Mouse (Mus musculus) adrenal gland, postnatal 14 days (tissue): ENCODE measurements at regions not wholly inside any gene's neighbourhood (a gene's known extent, or its start where the extent isn't known, plus 50 kb on each side); places are given as distances from the start of the nearest gene placed in this dataset.

Experiments used
- DNase-seq: peaks from one replicate; pipeline ENCODE4 v3.0.0; 2021; ENCODE audit warnings: mixed read lengths

DNA sequence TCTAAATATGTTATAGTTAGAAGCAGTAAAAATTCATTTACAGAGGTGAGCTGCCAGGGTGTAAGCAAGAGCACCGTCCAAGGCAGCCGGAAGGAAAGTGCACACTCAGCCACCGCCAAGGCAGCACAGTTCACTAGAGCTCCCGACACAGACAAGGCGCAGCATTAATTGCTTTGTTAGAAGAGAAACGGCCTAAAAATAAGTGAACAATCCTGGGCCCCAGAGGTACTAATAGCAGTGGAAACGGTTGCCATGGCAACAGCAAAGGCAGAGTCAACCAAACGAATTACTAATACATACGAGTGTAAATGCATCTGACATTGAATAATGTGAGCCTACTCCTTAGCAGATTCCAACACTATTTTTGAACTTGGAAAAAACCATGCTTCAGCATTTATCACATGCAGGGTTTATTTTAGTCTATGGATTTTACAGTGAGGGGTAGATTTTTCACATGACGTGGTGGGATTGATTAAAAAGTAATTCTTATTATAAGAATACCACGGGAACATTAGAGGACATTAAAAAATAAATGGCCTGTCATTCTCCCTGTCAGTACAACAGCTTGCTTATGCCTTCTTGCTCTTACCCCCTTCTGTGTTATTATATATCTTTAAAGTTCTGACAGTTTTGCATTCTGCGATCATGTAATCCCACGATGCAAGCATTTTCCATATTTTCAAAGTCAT lies 62.5 kb downstream of the Cavin4 start:
- no peak for DNase-seq

DNA sequence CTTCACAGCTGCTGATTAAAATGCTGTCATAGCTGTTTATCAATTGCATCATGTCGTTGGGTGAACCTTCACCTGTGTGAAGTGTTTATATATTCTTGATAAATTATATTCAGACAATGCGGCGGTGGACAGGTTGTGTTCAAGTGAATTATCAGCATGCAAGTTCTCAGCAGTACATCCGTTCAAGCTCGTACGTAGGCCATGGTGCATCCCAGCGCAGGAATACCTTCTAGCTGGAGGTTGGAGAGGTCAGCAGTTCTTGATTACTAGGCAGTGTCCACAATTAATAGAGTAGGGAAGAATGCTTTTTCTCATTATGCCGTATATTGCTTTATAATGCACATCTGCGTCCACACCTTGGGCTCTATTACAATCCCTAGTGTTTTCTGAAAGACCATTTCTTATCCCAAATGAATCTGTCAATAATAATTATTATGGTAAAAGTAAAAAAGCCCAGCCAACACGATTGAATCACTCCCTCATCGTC lies 63.1 kb downstream of the Cavin4 start:
- DNase-seq, result no peak

DNA sequence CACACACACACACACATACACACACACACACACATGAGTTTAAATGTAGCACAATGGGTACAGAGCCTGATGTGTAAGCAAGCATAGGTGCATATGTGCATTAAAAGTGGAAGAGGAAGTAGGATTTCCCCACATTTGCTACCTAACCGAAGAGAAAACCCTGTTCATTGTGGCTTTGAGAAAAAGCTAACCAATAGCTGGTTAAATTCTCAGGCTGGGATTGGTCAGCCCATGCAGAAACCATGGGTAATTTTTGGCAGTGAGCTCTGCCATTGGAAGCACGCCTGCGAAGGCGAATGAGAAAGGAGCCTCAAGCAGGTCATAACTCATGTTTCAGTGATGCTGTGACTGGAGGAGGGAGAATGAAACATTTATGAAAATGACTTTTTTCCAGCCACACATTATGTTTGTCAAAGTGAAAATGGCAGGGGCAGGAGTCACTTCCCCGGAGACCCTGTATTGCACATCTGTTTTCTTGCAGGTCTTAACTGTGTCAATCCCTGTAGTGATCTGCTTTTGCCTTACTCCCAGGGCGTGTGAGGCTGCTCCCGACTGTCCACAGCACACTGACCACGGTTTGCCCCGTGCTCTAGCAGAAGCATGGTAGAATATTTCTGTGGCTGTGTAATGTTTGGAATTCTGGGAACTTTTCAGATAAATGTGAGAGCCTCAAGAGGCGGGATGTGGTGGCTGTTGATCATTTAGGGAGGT lies 71.7 kb downstream of the Cavin4 start:
- DNase-seq, result no peak

DNA sequence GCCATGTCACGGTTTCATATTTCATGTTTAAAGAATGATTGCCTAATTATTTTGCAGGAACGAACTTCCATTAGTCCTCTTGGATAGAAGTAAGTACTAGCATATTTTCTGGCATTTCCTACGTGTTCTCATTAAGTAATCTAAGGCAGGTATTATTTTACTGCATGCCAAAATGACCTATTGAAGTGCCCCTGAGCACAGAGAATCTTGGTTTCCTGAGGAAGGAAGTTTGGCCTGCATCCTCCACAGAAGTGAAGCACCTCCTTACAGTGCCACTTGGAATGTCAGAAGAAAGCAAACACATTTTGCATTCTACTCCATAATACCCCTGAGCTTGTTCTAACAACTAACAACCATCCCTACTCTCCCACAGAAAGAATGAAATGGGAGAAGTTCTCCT lies 82.9 kb downstream of the Cavin4 start:
- DNase-seq, result no peak

DNA sequence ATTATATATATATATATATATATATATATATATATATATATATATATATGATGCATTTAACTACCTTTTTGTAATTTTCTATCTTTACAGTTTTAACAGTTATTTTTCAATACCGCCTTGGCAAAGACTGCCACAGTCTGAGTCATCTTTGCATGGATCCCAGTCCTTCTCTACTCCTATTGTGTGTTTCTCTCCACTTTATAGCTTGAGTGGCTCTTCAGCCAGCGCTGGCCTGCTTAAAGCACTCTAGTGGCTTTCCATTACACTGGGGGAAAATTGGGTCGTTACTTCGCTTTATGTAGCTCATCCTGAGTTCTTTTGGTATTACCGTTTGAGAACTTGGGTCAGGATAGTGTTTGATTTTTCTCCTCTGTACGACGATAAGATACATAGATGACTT lies 86.3 kb downstream of the Cavin4 start:
- DNase-seq, result no peak

DNA sequence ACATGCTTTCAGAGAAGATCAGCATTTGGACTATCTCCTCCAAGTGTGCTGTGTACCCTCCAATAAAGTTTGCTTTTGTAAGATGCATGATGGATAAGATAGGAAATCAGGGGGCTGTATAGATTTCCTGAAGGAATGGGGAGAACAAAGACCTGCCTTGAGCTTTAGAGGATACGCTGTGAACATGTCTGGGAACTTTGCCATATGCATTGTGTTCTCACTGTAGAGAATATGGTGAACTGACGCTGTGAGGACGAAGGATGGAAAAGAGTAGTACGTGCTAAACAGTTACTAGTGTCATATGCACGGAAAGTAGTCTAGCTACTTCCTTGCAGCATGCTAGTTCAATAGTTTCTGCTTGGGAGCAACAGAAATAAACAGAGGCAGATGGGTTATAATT lies 86.8 kb downstream of the Cavin4 start:
- DNase-seq, result no peak

DNA sequence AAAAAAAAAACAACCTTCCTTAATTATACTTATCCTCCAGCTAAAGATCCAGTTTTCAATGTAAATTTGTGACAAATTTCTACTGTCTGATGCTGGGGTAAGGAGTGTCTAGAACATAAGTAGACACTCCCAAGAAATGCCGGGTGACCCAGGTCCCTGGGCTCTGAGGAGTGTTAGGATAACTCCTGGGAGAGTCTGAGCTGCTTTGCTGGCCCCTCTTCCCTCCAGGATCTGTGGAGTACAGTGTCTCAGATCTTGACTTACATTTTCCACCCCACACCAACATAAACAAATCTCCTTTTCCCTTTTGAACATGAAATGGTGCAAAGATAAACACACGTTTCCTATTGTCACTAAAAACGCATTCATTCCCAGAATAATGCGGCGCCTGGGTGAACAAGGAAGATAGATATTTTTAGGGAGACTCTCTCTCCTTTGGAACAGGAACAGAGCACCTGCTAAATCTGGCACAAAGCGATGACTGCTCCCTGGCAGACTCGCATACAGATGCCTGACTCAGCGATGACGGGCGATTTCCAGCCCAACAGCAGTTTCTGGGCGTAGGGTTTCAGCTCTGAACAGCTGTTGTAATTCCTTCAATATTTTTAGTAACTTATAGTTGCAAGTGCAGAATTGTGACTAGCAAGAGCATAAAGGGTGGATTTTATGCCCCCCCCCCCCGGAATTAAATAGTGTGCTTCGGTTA lies 91.3 kb downstream of the Cavin4 start:
- peak; percentile 26 for DNase-seq

DNA sequence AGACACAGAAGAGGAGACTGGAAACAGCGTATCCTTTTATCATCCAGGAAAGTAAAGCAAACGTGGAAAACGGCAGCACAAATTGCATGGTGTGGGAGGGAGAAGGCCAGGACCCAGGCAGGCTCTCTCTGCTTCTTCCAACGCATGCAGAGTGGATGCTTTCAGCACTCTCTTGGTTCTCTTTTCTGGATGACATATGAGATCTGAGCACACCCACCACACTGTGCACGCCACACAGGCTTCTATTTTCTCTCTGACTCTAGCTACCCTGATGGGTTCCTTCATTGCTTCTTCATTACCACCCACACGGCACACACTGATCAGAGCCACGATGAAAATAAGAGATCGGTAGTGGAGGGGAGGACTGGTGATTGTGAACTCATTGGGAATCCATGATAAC lies 97.3 kb downstream of the Cavin4 start:
- DNase-seq, result no peak

DNA sequence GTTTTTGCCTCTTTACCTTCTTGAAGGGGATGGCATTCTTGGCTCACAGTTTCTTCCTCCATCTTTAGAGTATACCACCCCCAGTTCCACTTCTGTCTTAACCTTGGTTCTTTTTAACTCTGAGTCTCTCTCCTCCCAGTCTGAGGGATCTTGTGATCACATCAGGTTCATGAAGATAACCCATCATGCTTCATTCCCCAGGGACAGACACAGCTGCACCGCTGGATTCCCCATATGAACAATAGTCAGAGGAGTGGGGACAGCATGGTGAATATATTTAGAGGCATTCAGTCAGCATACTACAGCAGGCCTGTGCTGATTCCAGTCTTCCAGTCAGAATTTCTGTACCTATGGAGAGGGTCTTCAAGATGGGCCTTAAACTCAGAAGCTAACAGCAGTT lies 103.1 kb downstream of the Cavin4 start:
- no peak for DNase-seq

DNA sequence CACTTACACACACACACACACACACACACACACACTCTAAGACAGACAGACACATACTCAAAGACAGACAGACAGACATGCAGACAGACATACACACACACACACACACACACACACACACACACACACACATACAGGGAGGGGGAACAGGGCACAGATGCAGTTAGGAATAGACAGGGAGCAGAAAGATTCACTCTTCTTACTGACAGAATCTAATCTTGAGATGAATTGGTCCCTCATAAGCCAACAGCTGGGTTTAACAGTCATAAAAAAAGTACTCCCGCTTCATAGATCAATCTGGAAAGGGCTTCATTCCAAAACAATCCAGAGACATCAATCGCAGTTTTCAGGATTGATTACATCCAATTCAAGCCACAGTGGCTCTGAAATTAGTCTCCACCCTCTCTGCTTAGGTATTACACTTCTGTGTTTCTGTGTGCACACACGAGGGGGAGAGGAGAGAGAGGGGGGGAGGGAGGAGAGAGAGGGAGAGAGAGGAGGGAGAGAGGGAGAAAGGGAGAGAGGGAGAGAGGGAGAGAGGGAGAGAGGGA lies 107.2 kb downstream of the Cavin4 start:
- no peak for DNase-seq

DNA sequence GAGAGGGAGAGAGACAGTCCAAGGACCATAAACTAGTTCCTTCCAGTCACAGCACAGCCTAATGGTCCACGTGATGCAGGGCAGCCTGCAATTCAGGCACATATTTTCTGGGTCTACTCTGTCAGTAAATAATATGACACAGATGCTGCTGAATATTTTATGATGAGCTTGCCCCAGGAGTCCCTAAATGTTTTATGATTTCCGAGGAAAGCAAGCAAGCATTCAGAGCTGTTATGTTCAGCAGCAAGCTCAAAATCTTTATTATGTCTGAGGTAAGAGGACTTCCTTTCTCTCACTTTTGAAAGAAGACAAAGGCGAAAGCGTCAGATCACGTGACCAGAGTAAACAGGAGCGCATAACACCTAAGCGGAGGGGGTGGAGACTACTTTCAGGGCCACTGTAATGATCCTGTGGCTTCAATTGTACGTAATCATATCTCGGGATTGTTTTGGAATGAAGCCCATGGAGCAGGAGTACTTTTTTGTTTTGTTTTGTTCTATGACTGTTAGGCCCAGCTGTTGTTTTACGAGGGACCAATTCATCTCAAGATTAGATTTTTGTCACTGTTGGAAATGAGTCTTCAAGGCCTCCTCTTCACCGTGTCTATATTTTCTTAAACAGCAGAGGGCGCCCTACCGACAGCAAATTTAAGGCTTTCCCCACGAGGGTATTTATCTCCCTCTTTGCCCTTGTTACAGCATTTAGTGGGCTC lies 107.8 kb downstream of the Cavin4 start:
- peak; percentile 43 for DNase-seq

DNA sequence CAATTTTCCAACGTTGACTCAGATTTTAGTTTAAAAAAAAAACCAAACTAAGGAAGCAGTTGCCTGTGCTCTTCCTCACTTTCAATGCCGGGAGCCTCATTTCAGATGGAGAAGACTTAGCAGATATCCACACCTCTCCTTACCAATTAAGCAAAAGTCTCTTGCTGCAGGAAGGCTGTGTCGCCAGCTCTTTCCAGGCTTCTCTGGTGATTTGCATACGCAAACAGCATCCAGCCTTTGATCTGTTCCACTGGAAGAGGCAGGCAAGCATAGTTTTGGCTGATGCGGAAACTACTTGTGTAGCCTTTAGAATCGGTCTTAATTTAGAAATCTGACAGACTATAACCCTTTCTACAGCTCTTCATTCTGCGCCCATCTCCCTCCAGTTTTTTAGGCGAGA lies 108.5 kb downstream of the Cavin4 start:
- DNase-seq, result no peak

DNA sequence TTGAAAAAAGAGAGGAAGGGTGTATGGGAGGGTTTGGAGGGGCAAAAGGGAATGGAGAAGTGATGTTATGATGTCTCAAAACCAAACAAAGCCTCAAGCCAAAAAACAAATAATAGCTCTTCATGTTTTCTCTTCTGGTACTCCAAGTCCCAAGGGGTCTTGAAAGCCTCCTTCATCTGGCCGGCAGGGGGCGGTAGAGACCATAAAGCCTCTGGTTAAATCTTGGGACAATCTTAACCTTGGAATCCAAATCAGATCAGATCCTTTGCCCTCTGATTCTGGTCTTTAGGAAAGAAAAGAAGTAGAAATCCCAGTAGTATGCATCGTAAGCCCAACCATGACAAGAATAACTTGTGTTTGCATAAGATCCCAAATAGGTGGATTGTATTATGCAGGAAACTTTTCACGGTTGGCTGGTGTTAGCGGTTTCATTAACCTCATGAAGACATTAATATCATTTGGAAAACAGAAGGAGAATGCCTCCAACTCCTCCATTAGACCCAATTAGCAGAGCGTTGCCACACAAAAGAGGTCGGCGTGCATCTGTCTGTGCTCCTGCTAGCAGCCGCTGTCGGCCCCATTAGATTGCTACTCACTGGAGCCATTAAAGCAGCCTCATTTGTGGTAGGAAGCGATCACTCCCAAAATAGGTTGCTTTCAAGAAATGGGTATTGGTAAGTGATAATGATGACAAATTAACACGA lies 116.0 kb downstream of the Cavin4 start:
- DNase-seq, result peak; percentile 81

DNA sequence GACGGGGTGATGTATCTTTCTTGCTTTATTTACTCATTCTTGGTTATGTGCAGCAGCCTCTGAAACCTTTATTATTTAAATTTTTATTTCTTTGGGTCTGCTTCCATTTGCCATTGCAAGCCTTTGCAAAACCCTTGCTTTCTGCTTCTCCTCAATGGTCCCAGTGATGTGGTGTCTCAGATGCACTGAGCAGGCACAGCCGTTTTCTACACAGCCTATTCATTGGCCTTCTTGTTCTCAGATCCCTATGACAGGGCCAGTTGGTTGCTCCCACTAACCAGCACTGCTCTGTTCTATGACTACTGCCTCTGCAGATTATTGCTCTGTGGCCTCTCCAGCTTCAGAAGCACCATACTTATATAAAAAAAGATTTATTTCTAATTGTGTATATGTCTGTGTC lies 116.6 kb downstream of the Cavin4 start:
- no peak for DNase-seq

DNA sequence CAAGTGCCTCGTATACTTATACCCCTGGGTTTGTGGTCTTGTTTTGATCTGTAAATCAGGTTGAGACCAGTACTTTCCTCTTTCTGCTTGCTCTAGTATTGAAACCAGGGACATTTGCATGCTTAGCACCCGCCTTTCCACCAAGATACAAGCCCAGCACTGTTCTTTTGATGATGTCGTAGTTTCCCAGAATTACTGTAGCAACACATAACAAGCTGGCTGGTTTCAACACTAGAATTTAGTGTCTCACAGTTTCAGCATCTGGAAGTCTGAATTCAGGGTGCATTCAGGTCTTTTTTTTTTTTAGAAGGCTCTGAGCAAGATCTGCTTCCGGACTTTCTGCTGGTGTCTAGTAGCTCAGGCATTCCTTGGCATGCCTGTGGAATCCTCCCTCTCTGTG lies 117.8 kb downstream of the Cavin4 start:
- DNase-seq, result no peak

DNA sequence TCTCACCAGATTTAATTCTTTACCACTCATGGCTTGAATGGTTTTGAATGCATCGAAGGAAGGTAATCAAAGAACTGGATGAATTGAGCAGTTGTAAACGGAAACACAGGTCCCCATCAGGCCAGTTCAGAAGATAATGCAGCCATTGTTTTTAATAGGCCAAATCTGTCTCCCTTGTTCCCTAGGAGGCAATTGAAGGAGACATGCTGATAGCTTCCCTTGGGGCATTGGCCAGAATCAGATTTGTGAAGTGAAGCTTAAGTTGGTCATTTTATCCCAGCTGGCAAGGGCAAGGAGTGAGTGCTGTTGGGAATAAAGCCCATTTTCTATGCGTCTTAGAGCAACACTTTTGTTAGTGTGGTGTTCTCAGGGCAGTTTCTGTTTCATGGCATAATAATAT lies 119.4 kb downstream of the Cavin4 start:
- DNase-seq, result no peak

DNA sequence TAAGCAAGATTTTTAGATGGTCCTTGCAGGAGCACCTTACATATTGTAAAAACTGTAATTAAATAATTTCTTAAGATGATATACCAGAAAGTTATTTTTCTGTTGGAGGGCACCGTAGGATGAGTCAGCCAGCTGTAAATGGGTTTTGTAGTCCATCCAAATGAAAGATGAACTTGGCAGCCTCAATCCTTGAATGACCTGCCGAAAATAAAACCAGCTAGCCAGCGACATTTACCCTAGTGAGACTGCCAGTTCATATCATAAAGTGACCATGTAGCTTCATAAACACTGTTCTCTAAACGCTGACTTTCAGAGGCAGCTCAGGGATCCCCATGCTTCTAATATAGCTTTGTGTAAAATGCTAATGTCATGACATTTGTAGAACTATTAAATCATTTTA lies 127.8 kb downstream of the Cavin4 start:
- no peak for DNase-seq

DNA sequence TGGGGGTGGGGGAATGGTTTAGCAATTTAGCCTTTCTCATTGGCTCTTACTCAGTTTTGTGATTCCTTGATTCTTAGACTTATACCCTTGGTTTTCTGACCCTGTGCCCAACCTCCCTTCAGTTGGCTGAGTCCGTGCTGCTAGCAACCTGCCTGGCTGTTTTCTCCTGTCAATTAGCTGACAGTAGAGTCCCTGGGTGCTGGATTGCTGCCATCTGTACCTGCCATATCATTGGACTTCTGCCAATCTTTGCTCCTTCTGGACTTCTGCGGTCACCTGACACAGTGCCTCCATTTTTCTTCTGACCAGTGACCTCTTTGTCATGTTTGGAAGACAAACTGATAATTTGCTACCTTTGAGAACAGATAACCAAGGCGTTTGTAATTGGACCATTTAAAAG lies 140.5 kb downstream of the Cavin4 start:
- DNase-seq, result no peak

DNA sequence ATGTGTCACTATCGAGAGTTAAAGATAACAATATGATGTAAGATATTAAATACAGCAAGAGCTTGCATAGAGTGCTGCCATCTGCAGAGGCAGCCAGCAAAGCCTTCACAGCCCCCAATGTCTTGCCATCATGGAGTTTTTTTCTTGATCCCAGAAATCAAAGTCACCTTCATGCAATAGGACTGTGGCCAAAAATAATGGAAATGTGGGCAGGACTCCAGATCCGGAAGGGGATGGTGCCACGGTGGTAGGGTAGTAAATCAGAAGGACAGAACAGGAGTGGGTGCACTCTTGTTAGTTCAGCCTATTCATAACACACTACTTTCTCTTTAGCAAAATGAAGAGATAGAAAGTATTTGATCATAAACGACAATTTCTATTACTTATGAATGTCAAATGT lies 145.3 kb downstream of the Cavin4 start:
- no peak for DNase-seq

DNA sequence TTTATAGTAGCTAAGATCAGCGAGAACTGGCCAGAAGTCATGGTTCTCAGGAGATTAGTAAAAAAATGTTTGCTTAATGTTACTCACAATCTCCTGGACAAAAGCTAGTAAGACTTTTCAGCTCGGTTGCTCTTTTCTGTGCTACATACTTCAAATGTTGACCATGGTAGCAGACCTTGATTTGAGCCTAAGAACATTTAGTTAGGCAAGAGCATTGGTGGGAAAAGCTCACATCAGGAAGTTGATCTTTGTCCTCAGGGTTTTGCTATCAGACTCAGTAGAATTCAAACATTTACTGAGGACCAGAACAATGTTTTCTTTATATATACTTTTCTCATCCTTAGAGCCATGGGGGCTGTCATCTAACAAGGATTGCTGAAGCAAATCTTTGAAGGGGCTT lies 170.4 kb downstream of the Cavin4 start:
- DNase-seq, result no peak

DNA sequence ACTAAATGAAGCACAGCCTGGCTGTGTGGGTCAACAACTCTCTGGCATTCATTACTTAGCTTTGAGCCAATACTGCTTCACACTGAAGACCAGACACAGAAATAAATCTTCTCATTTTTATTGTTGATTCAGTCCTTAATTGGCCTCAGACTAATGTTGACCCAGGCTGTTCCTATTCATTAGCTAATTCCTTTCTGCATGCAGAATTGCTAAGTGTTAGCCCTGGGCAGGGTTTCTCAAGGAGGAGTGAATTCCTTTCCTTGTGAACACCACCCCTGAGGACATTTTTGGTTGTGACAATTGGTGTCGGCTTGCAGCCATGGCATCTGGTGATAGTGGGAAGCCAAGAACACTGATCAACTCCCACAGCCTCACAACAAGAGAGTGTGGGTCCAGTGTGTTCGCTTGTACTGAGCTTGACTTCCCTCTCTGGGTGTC lies 179.5 kb downstream of the Cavin4 start:
- DNase-seq, result peak; percentile 27

DNA sequence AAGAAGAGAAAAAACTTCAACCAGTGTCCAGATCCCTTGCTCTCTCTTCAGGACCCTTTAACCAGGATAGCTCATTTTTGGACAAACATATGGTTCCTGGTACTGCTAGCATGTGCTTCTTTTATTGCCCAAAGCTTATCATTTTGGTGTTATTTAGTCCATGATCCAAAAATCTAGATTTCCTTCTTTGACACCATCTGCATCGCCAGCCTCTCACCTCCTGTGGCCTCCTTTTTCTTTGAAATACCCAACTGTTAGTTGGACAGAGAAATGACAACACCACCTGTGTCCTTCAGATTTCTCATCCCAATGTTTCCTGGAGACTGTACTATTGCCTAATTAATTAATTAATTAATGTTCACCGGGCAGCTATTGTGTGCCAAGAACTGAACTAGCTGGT lies 188.0 kb upstream of the Plppr1 start:
- DNase-seq, result no peak
